Mouse (Mus musculus): ENCODE measurements around the gene Adamtsl4. TPM values are rescaled to one million over a fixed set of nuclear protein-coding genes. Genes with fewer than 3 reads are reported as not detected.
A peak's percentile ranks its signal among the peaks of the same experiment; 100 is the strongest.
"Not testable (repeated sequence)": the region's sequence is repeated elsewhere in the genome, so short reads cannot be mapped to it uniquely, and the experiment has no call there.

Gene Adamtsl4
- total RNA-seq, 2 experiments from 2014 or later = 5.0 to 5.1 TPM

GRCm38 (mm10) chr3:95675301-95676092 lies 12.2 kb downstream of the Adamtsl4 start:
- DNase-seq = peak; percentile 40 to 45

- no peak for DNase-seq
These were observed 12.9 kb downstream of the Adamtsl4 start for GRCm38 (mm10) chr3:95674812-95675211.

- no peak for DNase-seq
These were observed 13.5 kb downstream of the Adamtsl4 start for GRCm38 (mm10) chr3:95674236-95674635.

GRCm38 (mm10) chr3:95673707-95674211 lies 14.0 kb downstream of the Adamtsl4 start:
- DNase-seq = no peak

GRCm38 (mm10) chr3:95672861-95673706 lies 14.6 kb downstream of the Adamtsl4 start:
- no peak for DNase-seq

- no peak for DNase-seq
These were observed 15.3 kb downstream of the Adamtsl4 start for GRCm38 (mm10) chr3:95672461-95672860.

GRCm38 (mm10) chr3:95671201-95671600 lies 16.5 kb downstream of the Adamtsl4 start:
- no peak for DNase-seq

- not testable (repeated sequence) for DNase-seq
These were observed 17.3 kb downstream of the Adamtsl4 start for GRCm38 (mm10) chr3:95670419-95670818.

- no peak for DNase-seq
These were observed 18.4 kb downstream of the Adamtsl4 start for GRCm38 (mm10) chr3:95669309-95669665.

GRCm38 (mm10) chr3:95668589-95669308 lies 19.0 kb downstream of the Adamtsl4 start:
- no peak for DNase-seq

- peak in 1 of 2 experiments; percentile 36 for DNase-seq
These were observed 19.7 kb downstream of the Adamtsl4 start for GRCm38 (mm10) chr3:95668026-95668425.

GRCm38 (mm10) chr3:95667521-95667920 lies 20.2 kb downstream of the Adamtsl4 start:
- no peak for DNase-seq

- no peak for DNase-seq
These were observed 21.4 kb downstream of the Adamtsl4 start for GRCm38 (mm10) chr3:95666124-95666844.

GRCm38 (mm10) chr3:95664940-95665352 lies 22.8 kb downstream of the Adamtsl4 start:
- DNase-seq = no peak

GRCm38 (mm10) chr3:95663969-95664608 lies 23.6 kb downstream of the Adamtsl4 start:
- DNase-seq = no peak

- DNase-seq = no peak
These were observed 24.2 kb downstream of the Adamtsl4 start for GRCm38 (mm10) chr3:95663486-95663885.

GRCm38 (mm10) chr3:95662724-95663449 lies 24.8 kb downstream of the Adamtsl4 start:
- DNase-seq = no peak

- DNase-seq = no peak
These were observed 25.6 kb downstream of the Adamtsl4 start for GRCm38 (mm10) chr3:95661945-95662715.

GRCm38 (mm10) chr3:95660788-95661478 lies 26.8 kb downstream of the Adamtsl4 start:
- no peak for DNase-seq

All from layer of hippocampus, postnatal 36 days (tissue).